Mouse (Mus musculus) MEL (cell line): ENCODE measurements around the gene Ppp1r9b. TPM values are rescaled to one million over a fixed set of nuclear protein-coding genes. Genes with fewer than 3 reads are reported as not detected.
A peak's percentile ranks its signal among the peaks of the same experiment; 100 is the strongest.

Source experiments
- DNase-seq: peaks from one replicate; pipeline ENCODE4 v3.0.0; 2011; ENCODE audit warnings: low read depth, low spot score
- H3K27ac ChIP-seq: 2 replicates; pipeline ENCODE4 v1.5.1; 2012; ENCODE audit warnings: low read depth, mild to moderate bottlenecking, control low read depth, low read length, moderate library complexity; ENCODE audit not compliant: control insufficient read depth
- H3K27me3 ChIP-seq, 2 experiments: fragments of 150-350 bp in 1 of 2; sonication (generic) in 1 of 2; 2 replicates each; pipeline ENCODE4 v1.6.1; 2012; ENCODE audit warnings: low read length in 2 of 2, mild to moderate bottlenecking in 2 of 2, improper control_type of control experiment in 1 of 2, moderate library complexity in 1 of 2; ENCODE audit not compliant: insufficient read depth in 2 of 2, control insufficient read depth in 1 of 2
- H3K36me3 ChIP-seq, 2 experiments: 2 replicates each; pipeline ENCODE4 v1.6.1; 2012 to 2014; ENCODE audit warnings: low read length in 2 of 2, improper control_type of control experiment in 1 of 2, inconsistent platforms in 1 of 2, mild to moderate bottlenecking in 1 of 2; ENCODE audit not compliant: insufficient read depth in 2 of 2, control insufficient read depth in 1 of 2
- H3K4me1 ChIP-seq, 2 experiments: fragments of 150-350 bp in 1 of 2; sonication (generic) in 1 of 2; 2 replicates each; pipeline ENCODE4 v1.6.1; 2012; ENCODE audit warnings: low read length in 2 of 2, improper control_type of control experiment in 1 of 2, mild to moderate bottlenecking in 1 of 2; ENCODE audit not compliant: insufficient read depth in 2 of 2, control insufficient read depth in 1 of 2
- H3K4me3 ChIP-seq, 2 experiments: fragments of 150-350 bp in 1 of 2; sonication (generic) in 1 of 2; 2 replicates each; pipeline ENCODE4 v1.5.1; 2012; ENCODE audit warnings: low read depth in 2 of 2, low read length in 2 of 2, mild to moderate bottlenecking in 2 of 2, moderate library complexity in 2 of 2, control low read depth in 1 of 2, improper control_type of control experiment in 1 of 2; ENCODE audit not compliant: control insufficient read depth in 1 of 2, insufficient read depth in 1 of 2
- H3K79me2 ChIP-seq: 2 replicates; pipeline ENCODE4 v1.6.1; 2012; ENCODE audit warnings: mild to moderate bottlenecking, low read length, moderate library complexity; ENCODE audit not compliant: control insufficient read depth, poor library complexity, insufficient read depth
- H3K9ac ChIP-seq: 2 replicates; pipeline ENCODE4 v1.6.1; 2012; ENCODE audit warnings: low read depth, mild to moderate bottlenecking, control low read depth, low read length, moderate library complexity; ENCODE audit not compliant: control insufficient read depth, poor library complexity, severe bottlenecking
- H3K9me3 ChIP-seq: fragments of 150-350 bp; sonication (generic); replicated peaks from 2 replicates; pipeline ENCODE4 v1.6.1; 2012; ENCODE audit warnings: mild to moderate bottlenecking, low read length, improper control_type of control experiment, moderate library complexity; ENCODE audit not compliant: insufficient read depth
- BHLHE40 ChIP-seq: IDR thresholded peaks from 2 replicates; pipeline ENCODE4 v1.6.1; 2012; ENCODE audit warnings: low read depth, mild to moderate bottlenecking, inconsistent platforms, low read length, improper control_type of control experiment, borderline replicate concordance
- CHD1 ChIP-seq: IDR thresholded peaks from 2 replicates; pipeline ENCODE4 v1.6.1; 2012; ENCODE audit warnings: low read depth, mild to moderate bottlenecking, inconsistent platforms, low read length, improper control_type of control experiment
- CHD2 ChIP-seq: IDR thresholded peaks from 2 replicates; pipeline ENCODE4 v1.6.1; 2011; ENCODE audit warnings: low read length, improper control_type of control experiment
- CTCF ChIP-seq, 3 experiments: IDR thresholded peaks in 2 of 3; conservative IDR thresholded peaks in 1 of 3; 2 replicates each; pipeline ENCODE4 v1.5.1; 2011 to 2012; ENCODE audit warnings: low read length in 3 of 3, low read depth in 2 of 3, mild to moderate bottlenecking in 2 of 3, improper control_type of control experiment in 1 of 3, inconsistent platforms in 1 of 3, mixed read lengths in 1 of 3, moderate library complexity in 1 of 3; ENCODE audit not compliant: control insufficient read depth in 1 of 3, insufficient read depth in 1 of 3, poor library complexity in 1 of 3, severe bottlenecking in 1 of 3
- E2F4 ChIP-seq: IDR thresholded peaks from 2 replicates; pipeline ENCODE4 v1.6.1; 2011; ENCODE audit warnings: low read depth, low read length, improper control_type of control experiment, borderline replicate concordance
- ELF1 ChIP-seq: IDR thresholded peaks from 2 replicates; pipeline ENCODE4 v1.6.1; 2014; ENCODE audit warnings: low read depth, mild to moderate bottlenecking, inconsistent platforms, low read length, improper control_type of control experiment, moderate library complexity
- EP300 ChIP-seq, 2 experiments: IDR thresholded peaks; 2 replicates each; pipeline ENCODE4 v1.6.1; 2011; ENCODE audit warnings: improper control_type of control experiment in 2 of 2, low read length in 2 of 2, low read depth in 1 of 2, mild to moderate bottlenecking in 1 of 2
- ETS1 ChIP-seq: IDR thresholded peaks from 2 replicates; pipeline ENCODE4 v1.6.1; 2012; ENCODE audit warnings: low read depth, mild to moderate bottlenecking, inconsistent platforms, low read length, improper control_type of control experiment, moderate library complexity
- MAFK ChIP-seq: IDR thresholded peaks from 2 replicates; pipeline ENCODE4 v1.6.1; 2011; ENCODE audit warnings: low read depth, mild to moderate bottlenecking, low read length, improper control_type of control experiment, borderline replicate concordance
- MAX ChIP-seq: IDR thresholded peaks from 2 replicates; pipeline ENCODE4 v1.6.1; 2011; ENCODE audit warnings: low read length, improper control_type of control experiment
- MAZ ChIP-seq: IDR thresholded peaks from 2 replicates; pipeline ENCODE4 v1.6.1; 2012; ENCODE audit warnings: low read depth, mild to moderate bottlenecking, inconsistent platforms, low read length, improper control_type of control experiment
- MEF2A ChIP-seq: IDR thresholded peaks from 2 replicates; pipeline ENCODE4 v1.6.1; 2014; ENCODE audit warnings: low read depth, mild to moderate bottlenecking, inconsistent platforms, low read length, improper control_type of control experiment; ENCODE audit not compliant: poor library complexity, insufficient replicate concordance, severe bottlenecking; ENCODE audit errors: extremely low read depth
- MXI1 ChIP-seq: IDR thresholded peaks from 2 replicates; pipeline ENCODE4 v1.6.1; 2011; ENCODE audit warnings: mild to moderate bottlenecking, low read depth, low read length, improper control_type of control experiment
- MYC ChIP-seq: IDR thresholded peaks from 2 replicates; pipeline ENCODE4 v1.6.1; 2011; ENCODE audit warnings: low read depth, mild to moderate bottlenecking, low read length, improper control_type of control experiment, moderate library complexity
- NELFE ChIP-seq: IDR thresholded peaks from 2 replicates; pipeline ENCODE4 v1.6.1; 2011; ENCODE audit warnings: low read depth, low read length, improper control_type of control experiment
- POLR2A ChIP-seq, 2 experiments: IDR thresholded peaks; 2 replicates each; pipeline ENCODE4 v1.6.1; 2011 to 2012; ENCODE audit warnings: low read length in 2 of 2, mild to moderate bottlenecking in 2 of 2, control low read depth in 1 of 2, improper control_type of control experiment in 1 of 2, low read depth in 1 of 2, moderate library complexity in 1 of 2; ENCODE audit not compliant: control insufficient read depth in 1 of 2, insufficient read depth in 1 of 2, poor library complexity in 1 of 2
- POLR2AphosphoS2 ChIP-seq: IDR thresholded peaks from 2 replicates; pipeline ENCODE4 v1.6.1; 2011; ENCODE audit warnings: low read length, improper control_type of control experiment
- POLR2AphosphoS5 ChIP-seq: IDR thresholded peaks from 2 replicates; pipeline ENCODE4 v1.6.1; 2012; ENCODE audit warnings: low read depth, borderline replicate concordance, mild to moderate bottlenecking, inconsistent platforms, low read length, moderate library complexity, mixed read lengths
- RCOR1 ChIP-seq: IDR thresholded peaks from 2 replicates; pipeline ENCODE4 v1.6.1; 2012; ENCODE audit warnings: low read depth, mild to moderate bottlenecking, inconsistent platforms, low read length, improper control_type of control experiment
- SIN3A ChIP-seq: IDR thresholded peaks from 2 replicates; pipeline ENCODE4 v1.6.1; 2012; ENCODE audit warnings: low read length, improper control_type of control experiment, inconsistent platforms
- SMC3 ChIP-seq: IDR thresholded peaks from 2 replicates; pipeline ENCODE4 v1.6.1; 2011; ENCODE audit warnings: low read depth, low read length, improper control_type of control experiment
- TBP ChIP-seq: IDR thresholded peaks from 2 replicates; pipeline ENCODE4 v1.8.0; 2011; ENCODE audit warnings: low read depth, low read length, improper control_type of control experiment
- TCF12 ChIP-seq: IDR thresholded peaks from 2 replicates; pipeline ENCODE4 v1.6.1; 2014; ENCODE audit warnings: low read depth, mild to moderate bottlenecking, inconsistent platforms, low read length, improper control_type of control experiment, moderate library complexity
- UBTF ChIP-seq: IDR thresholded peaks from 2 replicates; pipeline ENCODE4 v1.6.1; 2012; ENCODE audit warnings: low read depth, mild to moderate bottlenecking, inconsistent platforms, low read length, improper control_type of control experiment, moderate library complexity, borderline replicate concordance; ENCODE audit not compliant: insufficient read depth
- USF1 ChIP-seq: IDR thresholded peaks from 2 replicates; pipeline ENCODE4 v1.6.1; 2014; ENCODE audit warnings: low read depth, mild to moderate bottlenecking, inconsistent platforms, low read length, improper control_type of control experiment, moderate library complexity
- USF2 ChIP-seq, 2 experiments: IDR thresholded peaks; 2 replicates each; pipeline ENCODE4 v1.6.1; 2011 to 2012; ENCODE audit warnings: improper control_type of control experiment in 2 of 2, low read length in 2 of 2, borderline replicate concordance in 1 of 2, inconsistent platforms in 1 of 2, low read depth in 1 of 2, mild to moderate bottlenecking in 1 of 2; ENCODE audit not compliant: insufficient read depth in 1 of 2
- ZC3H11A ChIP-seq: IDR thresholded peaks from 2 replicates; pipeline ENCODE4 v1.6.1; 2012; ENCODE audit warnings: low read depth, mild to moderate bottlenecking, inconsistent platforms, low read length, improper control_type of control experiment
- ZNF384 ChIP-seq: IDR thresholded peaks from 2 replicates; pipeline ENCODE4 v1.6.1; 2012; ENCODE audit warnings: low read depth, mild to moderate bottlenecking, inconsistent platforms, low read length, improper control_type of control experiment
- polyA plus RNA-seq, 2 experiments: library from polyadenylated mRNA; stranded (reverse) in 1 of 2; unstranded in 1 of 2; fragments of >175 nt in 1 of 2; fragments of >200 nt in 1 of 2; gene quantifications; 2 replicates each; pipeline versions ENCODE4 v1.2.1 to v1.2.4; 2012; ENCODE audit warnings: low replicate concordance in 2 of 2, low read depth in 1 of 2; ENCODE audit not compliant: insufficient read length in 2 of 2, insufficient read depth in 1 of 2, missing spikeins in 1 of 2
- total RNA-seq: library from RNA; depleted of rRNA; stranded (reverse); fragments of 300-350 nt; gene quantifications from 2 replicates; pipeline ENCODE4 v1.2.3, GENCODE M21; 2012

The Ppp1r9b gene
- total and polyA plus RNA-seq, 3 experiments = 47.0 to 169 (median 150) TPM

DNA sequence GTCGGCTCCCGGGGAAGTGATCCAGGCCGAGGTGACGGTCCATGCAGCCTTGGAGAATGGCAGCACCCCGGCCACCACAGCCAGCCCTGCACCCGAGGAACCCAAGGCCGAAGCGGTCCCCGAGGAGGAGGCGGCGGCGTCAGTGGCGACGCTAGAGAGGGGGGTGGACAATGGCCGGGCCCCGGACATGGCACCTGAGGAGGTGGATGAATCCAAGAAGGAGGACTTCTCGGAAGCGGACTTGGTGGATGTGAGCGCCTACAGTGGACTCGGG, 1.6 kb downstream of the Ppp1r9b start:
- no peaks in the 10 kb centered on the region for H3K9me3 ChIP-seq
- H3K4me3 ChIP-seq = peak overlapping the region; percentile 79 to 87
- H3K27me3 ChIP-seq = no peaks in the 10 kb centered on the region
- peaks cover 0 to 46% of the 10 kb centered on the region in 2 experiments; a peak in 2 of 4 replicates for H3K36me3 ChIP-seq
- H3K9ac ChIP-seq = peak overlapping the region; percentile 97
- peaks cover 37 to 61% of the 10 kb centered on the region in 2 experiments for H3K4me1 ChIP-seq
- DNase-seq = peak; percentile 43
- peak overlapping the region; percentile 75 for H3K27ac ChIP-seq
- peaks cover 75% of the 10 kb centered on the region for H3K79me2 ChIP-seq
- TF ChIP-seq POLR2A (IDR thresholded peaks at IDR 0.05; ENCODE audit: control insufficient read depth in 1 of 2, insufficient read depth in 1 of 2, low read depth in 1 of 2, low read length in 2 of 2, poor library complexity in 1 of 2) = peak in 1 of 2 experiments; percentile 3; a peak in 1 of 4 replicates
- no peak for TF ChIP-seq CHD2
- no peak for TF ChIP-seq E2F4
- TF ChIP-seq USF1 = no peak

DNA sequence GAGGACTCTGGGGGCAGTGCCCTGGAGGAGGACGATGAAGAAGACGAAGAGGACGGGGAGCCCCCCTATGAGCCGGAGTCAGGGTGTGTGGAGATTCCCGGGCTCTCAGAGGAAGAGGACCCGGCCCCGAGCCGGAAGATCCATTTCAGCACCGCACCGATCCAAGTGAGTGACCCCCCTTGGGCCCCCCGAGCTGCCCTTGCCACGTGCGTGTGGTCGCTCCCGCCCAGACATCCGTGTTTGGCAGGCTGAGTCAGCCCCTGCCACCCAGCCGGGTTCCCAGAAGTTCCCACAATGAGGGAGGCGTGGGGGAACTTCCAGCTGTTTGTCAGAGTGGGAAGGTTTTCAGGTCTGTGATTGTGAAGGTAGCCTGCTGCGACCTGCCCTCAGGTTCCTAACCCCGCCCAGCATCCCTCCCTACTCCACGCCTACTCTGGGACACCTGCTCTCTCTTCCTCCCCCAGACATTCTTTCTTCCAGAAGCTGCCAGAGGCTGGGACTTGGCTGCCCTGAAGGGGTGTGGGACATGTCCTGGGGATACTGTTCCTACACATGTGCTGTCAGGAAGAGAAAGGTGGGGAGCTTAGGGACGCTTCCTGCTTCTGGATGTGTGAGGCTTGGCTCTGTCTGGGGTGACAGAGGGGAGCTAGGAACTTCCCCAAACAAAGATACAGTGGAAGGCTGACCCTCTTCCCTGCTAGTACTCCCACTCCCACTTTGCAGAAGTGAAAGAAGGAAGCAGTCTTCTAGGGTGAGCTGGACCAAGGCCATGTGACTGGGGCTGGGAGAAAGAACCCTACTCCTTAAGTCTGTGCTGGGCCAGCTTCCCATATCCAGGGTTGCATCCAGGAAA, 2.1 kb downstream of the Ppp1r9b start:
- no peaks in the 10 kb centered on the region for H3K9me3 ChIP-seq
- peak overlapping the region; percentile 79 to 87 for H3K4me3 ChIP-seq
- peaks cover 0 to 45% of the 10 kb centered on the region in 2 experiments; a peak in 2 of 4 replicates for H3K36me3 ChIP-seq
- H3K27ac ChIP-seq = peak overlapping the region; percentile 75
- peaks cover 37 to 61% of the 10 kb centered on the region in 2 experiments for H3K4me1 ChIP-seq
- H3K9ac ChIP-seq = peak overlapping the region; percentile 97
- peak; percentile 81 for DNase-seq
- TF ChIP-seq ETS1 (no peak; the same call in 1 of the 2 replicates), ZC3H11A (no peak), POLR2AphosphoS5 (no peak), MAZ (peak; percentile 65; the same call in 1 of the 2 replicates), EP300 (IDR thresholded peaks at IDR 0.05; ENCODE audit: low read depth in 1 of 2, low read length in 2 of 2) (peak; percentile 28 to 60; a peak in 3 of 4 replicates), TBP (0 out of 2 replicates have a peak, but pooled peaks have one; percentile 0), ELF1 (peak; percentile 51), RCOR1 (peak; percentile 32; the same call in 1 of the 2 replicates), NELFE (peak; percentile 50), CTCF (IDR thresholded peaks at IDR 0.05 in 2 of 3, conservative IDR thresholded peaks at IDR 0.05 in 1 of 3; ENCODE audit: control insufficient read depth in 1 of 3, insufficient read depth in 1 of 3, low read depth in 2 of 3, low read length in 3 of 3, poor library complexity in 1 of 3, severe bottlenecking in 1 of 3) (no peak), MAX (peak; percentile 50), SMC3 (no peak), MYC (peak; percentile 66; the same call in 1 of the 2 replicates), POLR2AphosphoS2 (no peak), BHLHE40 (no peak), UBTF (0 out of 2 replicates have a peak, but pooled peaks have one; percentile 7), POLR2A (IDR thresholded peaks at IDR 0.05; ENCODE audit: control insufficient read depth in 1 of 2, insufficient read depth in 1 of 2, low read depth in 1 of 2, low read length in 2 of 2, poor library complexity in 1 of 2) (peak in 1 of 2 experiments; percentile 49; a peak in 3 of 4 replicates), MXI1 (peak; percentile 92), USF1 (peak; percentile 84), SIN3A (peak; percentile 92), ZNF384 (peak; percentile 10; the same call in 1 of the 2 replicates), MAFK (no peak), CHD1 (peak; percentile 21; the same call in 1 of the 2 replicates), TCF12 (peak; percentile 27), MEF2A (no peak), USF2 (IDR thresholded peaks at IDR 0.05; ENCODE audit: borderline replicate concordance in 1 of 2, insufficient read depth in 1 of 2, low read depth in 1 of 2, low read length in 2 of 2) (no peak)
- H3K79me2 ChIP-seq = peaks cover 78% of the 10 kb centered on the region
- H3K27me3 ChIP-seq = no peaks in the 10 kb centered on the region
